Mouse (Mus musculus): ENCODE measurements at regions not wholly inside any gene's neighbourhood (a gene's known extent, or its start where the extent isn't known, plus 50 kb on each side); places are given as distances from the start of the nearest gene placed in this dataset.

- peak overlapping the region; percentile 27 for H3K4me2 ChIP-seq (ENCODE audit: low read length)
- no peak overlapping the region for H3K9ac ChIP-seq (ENCODE audit: low read length)
- no peak for ATAC-seq (ENCODE audit: insufficient number of reproducible peaks, insufficient read depth, low FRiP score, low read depth)
- no peaks in the 10 kb centered on the region for H3K9me3 ChIP-seq (ENCODE audit: control insufficient read depth, low read length)
- H3K27me3 ChIP-seq (ENCODE audit: control insufficient read depth, insufficient read depth, low read length) = no peaks in the 10 kb centered on the region; the same call in 1 of the 2 replicates
- no peaks in the 10 kb centered on the region for H3K36me3 ChIP-seq (ENCODE audit: control insufficient read depth, insufficient read depth, low read length)
- peaks cover 0 to 3% of the 10 kb centered on the region in 2 experiments; a peak in 1 of 4 replicates for H3K4me1 ChIP-seq (ENCODE audit: control insufficient read depth in 2 of 2, insufficient read depth in 2 of 2, low read length in 2 of 2)
- no peak overlapping the region for H3K4me3 ChIP-seq (ENCODE audit: control insufficient read depth in 1 of 2, insufficient read depth in 1 of 2, low read depth in 1 of 2, low read length in 2 of 2)
- no peak overlapping the region for H3K27ac ChIP-seq (replicated peaks in 1 of 2; ENCODE audit: control insufficient read depth in 1 of 2, insufficient read depth in 1 of 2, low read depth in 2 of 2, low read length in 2 of 2)
- WGBS = 55% methylated on average over 11 of the region's 11 CpGs
These were observed 211.7 kb upstream of the Amigo2 start for GRCm38 (mm10) chr15:97458748-97459221.

DNA sequence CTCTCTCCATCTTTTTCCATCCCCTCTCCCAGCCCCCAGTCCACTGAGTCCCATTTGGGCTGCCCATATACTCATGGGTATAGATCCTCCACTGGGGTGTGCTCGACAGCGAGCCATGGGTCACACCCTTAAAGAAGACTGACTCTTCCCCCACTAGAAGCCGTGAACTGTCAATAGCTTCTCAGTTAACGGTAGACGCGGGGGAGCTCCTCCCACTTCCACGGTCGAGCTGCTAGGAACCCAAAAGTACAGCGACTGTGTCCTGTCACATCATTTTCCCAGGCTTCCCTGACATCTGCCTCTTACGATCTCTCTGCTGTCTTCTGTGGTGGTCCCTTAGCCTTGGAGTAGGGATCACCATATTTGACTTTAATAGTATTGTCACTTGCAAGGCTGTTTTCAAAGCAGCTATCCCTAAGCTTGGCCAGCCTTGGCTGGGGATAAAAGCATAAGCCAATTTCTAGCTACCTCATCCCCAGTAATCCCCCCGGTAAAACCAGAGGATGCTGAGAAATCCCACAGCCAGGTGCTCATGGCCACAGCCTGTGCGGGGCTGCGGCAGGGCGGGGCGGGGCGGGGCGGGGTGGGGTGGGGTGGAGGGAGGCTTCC, 211.2 kb upstream of the Amigo2 start:
- H3K9me3 ChIP-seq (ENCODE audit: control insufficient read depth, low read length) = peaks cover 2% of the 10 kb centered on the region; the same call in 1 of the 2 replicates
- H3K27me3 ChIP-seq (ENCODE audit: control insufficient read depth, insufficient read depth, low read length) = no peaks in the 10 kb centered on the region; the same call in 1 of the 2 replicates
- no peaks in the 10 kb centered on the region for H3K36me3 ChIP-seq (ENCODE audit: control insufficient read depth, insufficient read depth, low read length)
- peaks cover 0 to 3% of the 10 kb centered on the region in 2 experiments; a peak in 1 of 4 replicates for H3K4me1 ChIP-seq (ENCODE audit: control insufficient read depth in 2 of 2, insufficient read depth in 2 of 2, low read length in 2 of 2)
- no peak overlapping the region for H3K9ac ChIP-seq (ENCODE audit: low read length)
- no peak overlapping the region for H3K4me3 ChIP-seq (ENCODE audit: control insufficient read depth in 1 of 2, insufficient read depth in 1 of 2, low read depth in 1 of 2, low read length in 2 of 2)
- ATAC-seq (ENCODE audit: insufficient number of reproducible peaks, insufficient read depth, low FRiP score, low read depth) = no peak
- H3K4me2 ChIP-seq (ENCODE audit: low read length) = peak overlapping the region; percentile 27
- no peak overlapping the region for H3K27ac ChIP-seq (replicated peaks in 1 of 2; ENCODE audit: control insufficient read depth in 1 of 2, insufficient read depth in 1 of 2, low read depth in 2 of 2, low read length in 2 of 2)
- 24% methylated on average over 17 of the region's 17 CpGs for WGBS

DNA sequence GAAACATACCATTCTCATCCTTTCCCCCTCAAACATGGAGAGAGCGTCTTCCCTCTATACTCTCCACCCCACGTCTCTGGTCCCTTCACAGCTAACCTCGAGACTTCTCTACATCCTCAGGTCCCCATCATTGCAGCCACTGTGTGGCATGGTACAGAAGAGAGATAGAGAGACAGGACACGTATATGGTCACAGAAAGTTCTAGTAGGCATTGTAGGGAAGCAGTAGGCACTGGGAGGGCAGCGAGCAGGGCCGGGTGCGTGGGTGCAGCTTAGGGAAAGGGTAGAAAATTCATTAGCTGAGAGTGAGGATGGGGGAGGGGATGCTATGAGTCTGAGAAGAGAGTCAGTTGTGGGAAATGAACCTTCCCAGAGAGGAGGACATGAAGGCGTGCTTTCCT, 210.4 kb upstream of the Amigo2 start:
- H3K27me3 ChIP-seq (ENCODE audit: control insufficient read depth, insufficient read depth, low read length) = no peaks in the 10 kb centered on the region; the same call in 1 of the 2 replicates
- ATAC-seq (ENCODE audit: insufficient number of reproducible peaks, insufficient read depth, low FRiP score, low read depth) = no peak
- peaks cover 0 to 3% of the 10 kb centered on the region in 2 experiments; a peak in 1 of 4 replicates for H3K4me1 ChIP-seq (ENCODE audit: control insufficient read depth in 2 of 2, insufficient read depth in 2 of 2, low read length in 2 of 2)
- H3K9ac ChIP-seq (ENCODE audit: low read length) = no peak overlapping the region
- 73% methylated on average over 8 of the region's 8 CpGs for WGBS
- H3K9me3 ChIP-seq (ENCODE audit: control insufficient read depth, low read length) = peaks cover 3% of the 10 kb centered on the region; the same call in 1 of the 2 replicates
- H3K4me3 ChIP-seq (ENCODE audit: control insufficient read depth in 1 of 2, insufficient read depth in 1 of 2, low read depth in 1 of 2, low read length in 2 of 2) = no peak overlapping the region
- no peak overlapping the region for H3K4me2 ChIP-seq (ENCODE audit: low read length)
- no peak overlapping the region for H3K27ac ChIP-seq (replicated peaks in 1 of 2; ENCODE audit: control insufficient read depth in 1 of 2, insufficient read depth in 1 of 2, low read depth in 2 of 2, low read length in 2 of 2)
- no peaks in the 10 kb centered on the region for H3K36me3 ChIP-seq (ENCODE audit: control insufficient read depth, insufficient read depth, low read length)

DNA sequence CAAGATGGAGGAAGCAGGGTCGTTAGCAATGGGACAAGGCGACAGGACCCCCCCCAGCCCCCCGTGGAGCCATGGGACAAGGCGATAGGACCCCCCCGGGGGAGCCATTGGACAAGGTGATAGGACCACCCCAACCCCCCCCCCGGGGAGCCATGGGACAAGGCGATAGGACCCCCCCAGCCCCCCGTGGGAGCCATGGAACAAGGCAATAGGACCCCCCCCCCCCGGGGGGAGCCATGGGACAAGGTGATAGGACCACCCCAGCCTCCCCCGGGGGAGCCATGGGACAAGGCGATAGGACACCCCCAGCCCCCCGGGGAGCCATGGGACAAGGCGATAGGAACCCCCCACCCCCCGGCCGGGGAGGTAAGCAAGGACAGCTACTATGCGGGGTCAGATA, 209.9 kb upstream of the Amigo2 start:
- Histone ChIP-seq H3K9me3 (ENCODE audit: control insufficient read depth, low read length) (peaks cover 3% of the 10 kb centered on the region; the same call in 1 of the 2 replicates), H3K4me1 (ENCODE audit: control insufficient read depth in 2 of 2, insufficient read depth in 2 of 2, low read length in 2 of 2) (peaks cover 0 to 3% of the 10 kb centered on the region in 2 experiments; a peak in 1 of 4 replicates), H3K27me3 (ENCODE audit: control insufficient read depth, insufficient read depth, low read length) (no peaks in the 10 kb centered on the region; the same call in 1 of the 2 replicates), H3K4me3 (ENCODE audit: control insufficient read depth in 1 of 2, insufficient read depth in 1 of 2, low read depth in 1 of 2, low read length in 2 of 2) (no peak overlapping the region), H3K9ac (ENCODE audit: low read length) (no peak overlapping the region), H3K36me3 (ENCODE audit: control insufficient read depth, insufficient read depth, low read length) (no peaks in the 10 kb centered on the region), H3K27ac (replicated peaks in 1 of 2; ENCODE audit: control insufficient read depth in 1 of 2, insufficient read depth in 1 of 2, low read depth in 2 of 2, low read length in 2 of 2) (no peak overlapping the region), H3K4me2 (ENCODE audit: low read length) (no peak overlapping the region)
- 84% methylated on average over 15 of the region's 16 CpGs for WGBS
- no peak for ATAC-seq (ENCODE audit: insufficient number of reproducible peaks, insufficient read depth, low FRiP score, low read depth)

GRCm38 (mm10) chr15:97455672-97456071, 208.6 kb upstream of the Amigo2 start:
- peaks cover 3% of the 10 kb centered on the region; the same call in 1 of the 2 replicates for H3K9me3 ChIP-seq (ENCODE audit: control insufficient read depth, low read length)
- ATAC-seq (ENCODE audit: insufficient number of reproducible peaks, insufficient read depth, low FRiP score, low read depth) = 0 out of 2 replicates have a peak, but pooled peaks have one; percentile 35
- H3K36me3 ChIP-seq (ENCODE audit: control insufficient read depth, insufficient read depth, low read length) = no peaks in the 10 kb centered on the region
- H3K4me2 ChIP-seq (ENCODE audit: low read length) = no peak overlapping the region
- peaks cover 0 to 3% of the 10 kb centered on the region in 2 experiments; a peak in 1 of 4 replicates for H3K4me1 ChIP-seq (ENCODE audit: control insufficient read depth in 2 of 2, insufficient read depth in 2 of 2, low read length in 2 of 2)
- no peak overlapping the region for H3K9ac ChIP-seq (ENCODE audit: low read length)
- no peaks in the 10 kb centered on the region; the same call in 1 of the 2 replicates for H3K27me3 ChIP-seq (ENCODE audit: control insufficient read depth, insufficient read depth, low read length)
- H3K27ac ChIP-seq (replicated peaks in 1 of 2; ENCODE audit: control insufficient read depth in 1 of 2, insufficient read depth in 1 of 2, low read depth in 2 of 2, low read length in 2 of 2) = no peak overlapping the region
- H3K4me3 ChIP-seq (ENCODE audit: control insufficient read depth in 1 of 2, insufficient read depth in 1 of 2, low read depth in 1 of 2, low read length in 2 of 2) = no peak overlapping the region
- WGBS = 48% methylated on average over 5 of the region's 5 CpGs

DNA sequence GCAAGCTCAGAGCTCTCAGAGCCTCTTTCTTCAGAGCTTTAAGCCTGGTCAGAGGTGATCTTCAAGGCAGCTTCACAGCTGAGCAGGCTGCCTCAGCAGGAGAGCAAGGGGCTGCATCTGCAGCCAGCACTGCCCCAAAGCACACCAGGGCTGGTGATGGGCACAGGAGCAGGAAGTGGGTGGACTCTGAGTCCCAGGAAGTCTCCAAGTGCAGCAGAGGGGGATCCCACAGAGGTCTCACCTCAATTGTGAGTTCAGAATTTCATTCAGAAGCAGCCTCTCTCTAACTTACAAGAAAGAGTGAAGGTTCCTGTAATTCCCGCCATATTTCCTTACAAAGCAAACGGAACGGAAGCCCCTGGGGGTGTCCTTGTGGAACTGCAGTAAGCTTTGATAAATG, 202.6 kb upstream of the Amigo2 start:
- no peaks in the 10 kb centered on the region for H3K4me1 ChIP-seq (ENCODE audit: control insufficient read depth in 2 of 2, insufficient read depth in 2 of 2, low read length in 2 of 2)
- no peak overlapping the region for H3K4me2 ChIP-seq (ENCODE audit: low read length)
- peaks cover 3% of the 10 kb centered on the region; the same call in 1 of the 2 replicates for H3K9me3 ChIP-seq (ENCODE audit: control insufficient read depth, low read length)
- no peak overlapping the region for H3K27ac ChIP-seq (replicated peaks in 1 of 2; ENCODE audit: control insufficient read depth in 1 of 2, insufficient read depth in 1 of 2, low read depth in 2 of 2, low read length in 2 of 2)
- H3K9ac ChIP-seq (ENCODE audit: low read length) = no peak overlapping the region
- H3K4me3 ChIP-seq (ENCODE audit: control insufficient read depth in 1 of 2, insufficient read depth in 1 of 2, low read depth in 1 of 2, low read length in 2 of 2) = no peak overlapping the region
- no peaks in the 10 kb centered on the region for H3K36me3 ChIP-seq (ENCODE audit: control insufficient read depth, insufficient read depth, low read length)
- no peak for ATAC-seq (ENCODE audit: insufficient number of reproducible peaks, insufficient read depth, low FRiP score, low read depth)
- 64% methylated on average over 3 of the region's 3 CpGs for WGBS
- H3K27me3 ChIP-seq (ENCODE audit: control insufficient read depth, insufficient read depth, low read length) = no peaks in the 10 kb centered on the region

DNA sequence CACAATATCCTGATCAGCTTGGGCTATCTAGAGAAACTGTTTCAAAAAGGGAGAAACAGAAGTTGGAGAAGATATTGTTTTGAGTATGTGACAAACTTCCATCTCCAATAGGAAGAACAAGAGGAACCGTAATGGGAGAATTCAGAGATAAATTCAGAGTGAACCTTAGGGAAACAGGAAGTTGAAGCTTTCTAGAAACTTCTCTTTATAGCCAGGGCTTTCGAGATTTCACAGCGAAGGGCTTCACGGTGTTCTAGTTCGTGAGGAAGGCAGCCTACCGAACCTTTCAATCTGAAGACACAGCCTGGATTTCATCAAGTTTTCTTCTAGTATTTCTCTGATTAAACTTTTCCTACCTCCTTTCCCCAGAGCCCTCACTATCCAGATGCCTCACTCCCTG, 201.9 kb upstream of the Amigo2 start:
- no peak overlapping the region for H3K4me2 ChIP-seq (ENCODE audit: low read length)
- no peaks in the 10 kb centered on the region for H3K36me3 ChIP-seq (ENCODE audit: control insufficient read depth, insufficient read depth, low read length)
- no peak for ATAC-seq (ENCODE audit: insufficient number of reproducible peaks, insufficient read depth, low FRiP score, low read depth)
- peaks cover 3% of the 10 kb centered on the region; the same call in 1 of the 2 replicates for H3K9me3 ChIP-seq (ENCODE audit: control insufficient read depth, low read length)
- H3K4me3 ChIP-seq (ENCODE audit: control insufficient read depth in 1 of 2, insufficient read depth in 1 of 2, low read depth in 1 of 2, low read length in 2 of 2) = no peak overlapping the region
- no peak overlapping the region for H3K27ac ChIP-seq (replicated peaks in 1 of 2; ENCODE audit: control insufficient read depth in 1 of 2, insufficient read depth in 1 of 2, low read depth in 2 of 2, low read length in 2 of 2)
- no peaks in the 10 kb centered on the region for H3K4me1 ChIP-seq (ENCODE audit: control insufficient read depth in 2 of 2, insufficient read depth in 2 of 2, low read length in 2 of 2)
- WGBS = 72% methylated on average over 6 of the region's 6 CpGs
- H3K9ac ChIP-seq (ENCODE audit: low read length) = no peak overlapping the region
- H3K27me3 ChIP-seq (ENCODE audit: control insufficient read depth, insufficient read depth, low read length) = no peaks in the 10 kb centered on the region
